Mouse (Mus musculus): ENCODE data around the gene Cilp.

DNA sequence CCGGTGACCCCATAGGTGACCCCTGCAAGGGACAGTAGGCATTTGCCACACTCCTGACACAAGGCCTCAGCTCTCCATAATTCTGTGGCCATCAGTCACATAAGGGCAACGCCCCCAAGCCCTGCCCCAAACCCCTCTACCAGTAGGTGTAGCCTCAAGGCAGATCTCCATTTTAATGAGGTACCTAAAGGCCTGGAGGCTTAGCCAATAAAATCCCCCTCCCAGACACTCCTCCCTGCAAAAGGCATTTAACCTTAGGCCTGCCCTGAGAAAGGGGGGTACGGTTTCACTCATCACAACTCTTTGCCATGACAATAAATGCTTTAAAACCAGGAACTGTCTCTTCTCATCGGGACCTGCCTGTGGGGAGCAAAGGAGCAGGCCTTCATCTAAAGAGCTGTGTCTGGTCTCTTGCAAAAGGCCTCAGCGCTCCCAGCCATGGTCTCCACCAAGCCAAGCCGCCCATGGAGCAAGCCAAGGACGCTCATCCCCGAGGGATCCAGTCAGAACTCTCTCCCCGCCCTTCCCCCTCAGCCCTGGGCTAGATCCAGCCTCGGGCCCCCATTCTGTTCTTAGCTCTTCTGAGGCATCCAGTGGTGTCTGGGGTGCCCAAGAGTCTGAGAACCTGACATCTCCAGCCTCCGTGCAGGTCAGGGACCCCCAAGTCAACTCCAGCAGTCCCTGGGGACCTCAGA is 8.9 kb upstream of the Cilp start:
- TF ChIP-seq EP300 (IDR thresholded peaks at IDR 0.05; ENCODE audit: low read depth) (no peak), CTCF (IDR thresholded peaks at IDR 0.05; ENCODE audit: low read depth) (no peak)

All from liver, postnatal 0 days (tissue).